Mouse (Mus musculus) lung, adult 2 months (tissue): ENCODE results near the gene Cc2d1b. TPM values are rescaled to one million over a fixed set of nuclear protein-coding genes. Genes with fewer than 3 reads are reported as not detected.

Experiments
- DNase-seq: peaks from one replicate; pipeline ENCODE4 v3.0.0; 2022
- H3K4me1 ChIP-seq: fragments of 200-500 bp; 2 replicates; pipeline ENCODE4 v1.6.1; 2011; ENCODE audit warnings: low read length; ENCODE audit not compliant: control insufficient read depth, insufficient read depth
- H3K4me3 ChIP-seq: fragments of 200-500 bp; replicated peaks from 2 replicates; pipeline ENCODE3; 2011; ENCODE audit warnings: low read depth, mild to moderate bottlenecking, control low read depth, low read length; ENCODE audit errors: extremely low read depth
- CTCF ChIP-seq: fragments of 200-500 bp; IDR thresholded peaks from 2 replicates; pipeline ENCODE4 v1.5.1; 2011; ENCODE audit warnings: mild to moderate bottlenecking, low read length, control low read depth; ENCODE audit not compliant: insufficient read depth
- POLR2A ChIP-seq: fragments of 200-500 bp; IDR thresholded peaks from 2 replicates; pipeline ENCODE4 v1.6.1; 2011; ENCODE audit warnings: low read depth, mild to moderate bottlenecking, control low read depth, low read length, borderline replicate concordance; ENCODE audit errors: extremely low read depth
- WGBS: fragments of 180-500 bp; shearing (Covaris S2); methylation state at CpG from one replicate; pipeline ENCODE4 v1.1.7; 2018; 5-methylcytosine and 5-hydroxymethylcytosine counted together
- polyA plus RNA-seq: library from polyadenylated mRNA; depleted of rRNA; stranded (reverse); fragments of >200 nt; gene quantifications from 2 replicates; pipeline ENCODE4 v1.2.3, GENCODE M21; 2012

Gene Cc2d1b
- polyA plus RNA-seq, 1 experiment = 31.8 TPM

DNA sequence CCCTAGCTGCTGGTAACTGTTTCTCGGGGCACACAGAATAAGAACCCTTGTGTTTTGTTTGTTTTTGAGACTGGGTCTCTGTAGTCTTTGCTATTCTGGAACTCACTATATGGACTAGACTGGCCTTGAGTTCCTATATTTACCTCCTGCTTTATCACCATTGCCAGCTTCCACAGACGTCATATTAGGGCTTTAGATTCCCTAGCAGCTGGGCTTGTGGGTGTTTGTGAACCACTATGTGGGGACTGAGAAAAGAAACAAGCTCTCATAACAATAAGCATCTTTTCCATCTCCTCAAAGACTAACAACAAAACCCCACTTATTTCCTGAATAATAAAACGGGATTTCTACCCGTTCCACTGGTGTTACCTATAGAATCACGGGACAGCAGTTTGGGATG is 8.8 kb upstream of the Cc2d1b start:
- TF ChIP-seq CTCF = no peak
- TF ChIP-seq POLR2A = no peak
- 90% methylated on average over 5 of the region's 5 CpGs for WGBS

DNA sequence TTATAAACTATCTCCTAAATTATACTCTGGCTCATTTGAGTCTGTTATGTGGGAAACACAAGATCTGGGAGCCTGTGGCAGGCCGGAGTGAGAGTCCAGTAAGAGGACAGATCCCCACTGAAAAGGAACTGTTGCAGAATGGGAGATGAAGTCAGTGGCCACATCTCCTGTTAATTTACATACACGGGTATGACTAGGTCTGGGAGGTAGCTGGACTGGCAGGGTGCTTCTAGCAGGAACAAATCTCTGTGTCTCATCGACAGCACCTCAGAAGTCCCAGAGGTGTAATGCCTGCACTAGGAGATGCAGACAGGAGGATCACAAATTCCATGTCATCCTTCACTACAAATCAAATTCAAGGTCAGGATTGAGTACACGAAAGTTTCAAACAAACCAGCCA is 1.2 kb upstream of the Cc2d1b start:
- no peak overlapping the region for H3K4me3 ChIP-seq
- H3K4me1 ChIP-seq = peaks cover 5% of the 10 kb centered on the region
- WGBS = 66% methylated on average over 4 of the region's 4 CpGs
- TF ChIP-seq CTCF (no peak), POLR2A (no peak)
- no peak for DNase-seq

More for the DNA sequence above, 8.8 kb upstream of the Cc2d1b start:
- no peak overlapping the region for H3K4me3 ChIP-seq
- H3K4me1 ChIP-seq = no peaks in the 10 kb centered on the region
- DNase-seq = no peak

DNA sequence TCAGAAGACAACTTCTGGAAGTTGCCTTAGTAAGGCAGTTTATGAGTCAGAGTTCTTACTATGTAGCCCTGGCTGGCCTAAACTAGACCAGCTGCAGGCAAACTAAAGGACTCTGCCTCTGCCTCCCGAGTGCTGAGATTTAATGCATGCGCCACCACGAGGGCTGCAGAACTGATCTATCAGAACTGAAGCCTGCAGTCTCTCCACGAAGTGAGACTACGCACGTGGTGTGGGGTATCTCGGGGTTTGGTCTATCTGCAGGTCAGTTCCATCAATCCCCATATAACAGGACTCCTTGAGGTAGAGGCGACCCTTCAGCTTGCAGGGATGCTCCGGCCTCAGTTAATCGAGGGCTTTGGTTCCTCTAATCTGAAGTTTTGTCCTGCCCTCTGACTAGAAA is 575 bp upstream of the Cc2d1b start:
- Histone ChIP-seq H3K4me1 (peaks cover 5% of the 10 kb centered on the region), H3K4me3 (peak overlapping the region; percentile 89)
- no peak for TF ChIP-seq CTCF
- TF ChIP-seq POLR2A = no peak
- 2% methylated on average over 10 of the region's 10 CpGs for WGBS
- no peak for DNase-seq

DNA sequence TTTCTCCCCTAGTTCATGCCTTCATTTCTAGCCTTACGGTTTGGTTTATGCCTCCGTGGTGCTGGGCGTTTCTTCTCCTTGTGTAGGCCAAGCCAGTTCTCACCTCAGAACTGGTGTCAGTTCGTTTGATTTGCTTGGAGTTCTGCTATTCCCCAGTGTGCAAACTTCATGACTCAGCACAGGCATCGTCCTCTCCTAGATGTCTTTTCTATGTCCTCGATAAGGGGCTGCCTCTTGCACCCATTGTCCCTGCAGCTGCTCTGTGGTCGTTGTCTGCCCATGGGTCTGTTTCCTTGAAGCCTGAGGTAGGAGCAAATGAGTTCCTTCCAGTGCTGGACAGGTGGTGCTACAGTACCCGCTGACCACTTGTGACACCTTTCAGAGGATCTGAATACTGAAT is 796 bp downstream of the Cc2d1b start:
- WGBS = 11% methylated on average over 8 of the region's 8 CpGs
- DNase-seq = no peak
- Histone ChIP-seq H3K4me1 (peaks cover 5% of the 10 kb centered on the region), H3K4me3 (peak overlapping the region; percentile 94)
- TF ChIP-seq CTCF (no peak), POLR2A (no peak)

DNA sequence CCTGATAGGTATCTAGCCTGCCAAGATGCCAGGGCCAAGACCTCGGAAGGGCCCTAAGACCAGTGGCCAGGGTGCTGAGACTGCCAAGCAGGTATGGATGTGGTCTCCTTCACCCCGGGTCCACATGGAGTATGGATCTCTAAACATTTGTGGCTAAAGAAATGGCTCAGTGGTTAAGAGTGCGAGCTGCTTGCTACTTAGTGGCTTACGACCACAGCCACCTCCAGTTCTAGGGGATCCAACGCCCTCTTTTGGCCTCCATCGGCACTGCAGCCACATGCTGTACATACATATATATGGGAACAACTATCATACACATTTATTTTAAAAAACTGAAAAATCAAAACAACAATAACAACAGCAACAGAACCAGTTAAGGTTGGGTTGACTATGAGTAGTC is 1.8 kb downstream of the Cc2d1b start:
- DNase-seq = no peak
- H3K4me3 ChIP-seq = no peak overlapping the region
- TF ChIP-seq POLR2A (no peak), CTCF (no peak)
- peaks cover 5% of the 10 kb centered on the region for H3K4me1 ChIP-seq
- WGBS = 96% methylated on average over 6 of the region's 6 CpGs

DNA sequence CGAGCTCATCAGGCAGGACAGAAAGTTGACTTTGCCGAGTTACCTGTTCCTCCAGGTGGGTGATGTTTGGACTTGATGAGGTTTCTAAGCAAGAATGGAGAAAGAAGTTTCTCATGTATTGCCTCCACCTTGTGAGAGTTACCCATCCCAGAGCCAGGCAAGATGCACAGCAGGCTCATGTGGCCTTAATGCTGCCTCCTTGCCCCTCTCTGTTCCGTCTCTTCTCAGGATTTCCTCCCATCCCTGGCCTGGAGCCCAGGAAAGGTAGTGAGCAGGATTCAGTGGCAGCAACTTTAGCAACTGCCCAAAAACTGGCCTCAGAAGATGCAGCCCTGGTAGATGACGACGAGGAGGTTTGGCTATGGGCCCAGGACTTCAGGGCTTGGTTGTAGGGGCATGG is 7.3 kb downstream of the Cc2d1b start:
- WGBS = 79% methylated on average over 5 of the region's 5 CpGs
- no peak for TF ChIP-seq POLR2A
- no peak for TF ChIP-seq CTCF
- Histone ChIP-seq H3K4me3 (no peak overlapping the region), H3K4me1 (no peaks in the 10 kb centered on the region)
- no peak for DNase-seq

DNA sequence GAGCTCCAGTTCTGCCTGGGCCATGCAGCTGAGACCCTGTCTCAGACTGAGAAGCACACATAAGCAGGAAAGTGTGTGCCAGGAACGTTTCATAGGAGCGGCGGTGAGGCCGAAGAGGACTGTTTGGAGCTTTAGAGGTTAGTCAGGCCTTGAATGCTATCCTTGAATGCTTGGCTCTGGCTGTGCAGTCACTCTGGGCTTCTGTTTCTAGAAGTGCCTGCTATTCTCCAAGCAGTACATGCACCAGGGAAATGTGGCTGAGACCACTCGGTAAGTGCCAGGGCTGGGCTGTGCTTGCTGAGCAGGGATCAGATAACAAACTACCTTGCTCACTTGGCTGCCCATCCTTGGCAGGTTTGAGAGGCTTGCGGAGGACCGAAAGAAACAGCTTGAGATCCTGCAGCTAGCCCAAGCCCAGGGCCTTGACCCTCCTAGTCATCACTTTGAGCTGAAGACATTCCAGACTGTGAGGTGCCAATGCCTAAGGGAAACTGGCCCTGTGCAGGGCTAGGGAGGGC is 9.7 kb downstream of the Cc2d1b start:
- no peak for TF ChIP-seq CTCF
- TF ChIP-seq POLR2A = no peak
- WGBS = 92% methylated on average over 7 of the region's 7 CpGs
- H3K4me1 ChIP-seq = no peaks in the 10 kb centered on the region
- no peak for DNase-seq
- H3K4me3 ChIP-seq = no peak overlapping the region

DNA sequence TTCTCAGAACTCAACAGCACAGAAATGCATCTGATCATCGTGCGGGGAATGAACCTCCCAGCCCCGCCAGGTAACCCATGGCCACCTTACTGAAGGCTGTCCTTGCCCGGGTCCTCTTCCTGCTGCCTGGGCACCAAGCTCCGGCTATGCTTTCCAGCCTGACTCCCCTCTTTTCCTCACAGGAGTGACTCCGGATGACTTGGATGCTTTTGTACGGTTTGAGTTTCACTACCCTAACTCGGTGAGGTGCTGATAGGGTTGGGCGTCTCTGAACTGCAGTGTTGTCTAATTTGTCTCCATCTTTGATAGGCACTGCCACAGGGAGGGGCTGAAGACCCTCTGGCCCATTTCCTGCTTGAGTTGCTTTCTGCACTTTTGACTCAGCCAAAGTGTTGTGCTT is 10.4 kb downstream of the Cc2d1b start:
- no peaks in the 10 kb centered on the region for H3K4me1 ChIP-seq
- TF ChIP-seq CTCF = no peak
- no peak for TF ChIP-seq POLR2A
- WGBS = 86% methylated on average over 9 of the region's 9 CpGs
- no peak for DNase-seq
- H3K4me3 ChIP-seq = no peak overlapping the region

DNA sequence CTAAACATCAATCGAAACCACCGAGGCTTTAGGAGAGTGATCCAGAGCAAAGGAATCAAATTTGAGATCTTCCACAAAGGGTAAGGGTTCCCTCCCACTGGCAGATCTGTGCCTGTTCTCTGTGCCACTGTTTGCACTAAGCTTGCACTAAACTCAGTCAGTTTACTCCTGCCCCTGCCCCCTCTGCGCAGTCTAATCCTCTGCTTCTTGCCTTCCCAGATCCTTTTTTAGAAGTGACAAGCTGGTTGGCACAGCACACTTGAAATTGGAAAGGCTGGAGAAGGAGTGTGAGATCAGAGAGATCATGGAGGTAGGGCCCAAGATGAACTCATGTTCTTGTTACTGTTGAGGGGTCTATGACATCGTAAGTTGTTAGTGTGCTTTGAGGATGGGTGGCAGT is 11.9 kb downstream of the Cc2d1b start:
- 92% methylated on average over 4 of the region's 4 CpGs for WGBS
- no peak for DNase-seq
- TF ChIP-seq POLR2A (no peak), CTCF (no peak)
- H3K4me1 ChIP-seq = no peaks in the 10 kb centered on the region
- no peak overlapping the region for H3K4me3 ChIP-seq

DNA sequence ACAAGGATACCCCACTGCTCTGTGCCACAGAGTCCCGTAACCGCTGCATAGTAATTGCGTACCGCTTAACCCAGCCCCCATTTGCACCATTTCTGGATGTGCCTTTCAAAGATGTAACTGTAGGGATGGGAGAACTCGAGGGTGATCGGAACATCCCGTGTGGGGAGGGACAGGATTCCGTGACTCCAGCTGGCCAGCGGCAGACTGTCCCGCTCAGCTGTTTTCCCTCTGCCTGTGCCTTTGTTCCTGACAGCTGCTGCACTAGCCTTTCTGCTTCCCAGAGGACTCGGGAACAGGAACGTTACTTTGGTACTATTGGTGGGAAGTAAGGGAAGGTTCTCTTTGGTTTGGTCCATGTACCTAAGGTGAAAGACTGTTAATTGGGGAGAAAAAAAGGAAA is 14.0 kb downstream of the Cc2d1b start:
- Histone ChIP-seq H3K4me3 (no peak overlapping the region), H3K4me1 (peaks cover 1% of the 10 kb centered on the region; the same call in 1 of the 2 replicates)
- WGBS = 83% methylated on average over 12 of the region's 12 CpGs
- TF ChIP-seq CTCF (no peak), POLR2A (no peak)
- no peak for DNase-seq

DNA sequence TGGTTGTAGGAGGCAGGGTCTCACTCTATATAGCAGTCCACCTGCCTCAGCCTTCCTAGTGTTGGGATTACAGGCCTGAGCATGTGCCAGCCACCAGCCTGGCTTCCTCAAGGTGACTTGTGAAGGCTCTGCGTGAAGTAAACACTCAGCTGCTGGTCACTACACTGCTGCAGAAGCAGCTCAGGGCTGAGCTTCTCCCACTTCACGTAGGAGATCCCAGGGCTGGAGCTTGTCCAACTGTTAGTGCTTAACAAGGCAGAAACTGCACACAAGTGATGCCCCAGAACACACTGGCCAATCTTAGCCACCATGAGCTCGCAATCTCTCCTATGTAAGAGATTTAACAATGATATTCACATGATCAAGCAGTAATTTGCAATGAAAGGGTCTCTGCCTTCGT is 15.0 kb downstream of the Cc2d1b start:
- 79% methylated on average over 4 of the region's 4 CpGs for WGBS
- Histone ChIP-seq H3K4me3 (no peak overlapping the region), H3K4me1 (peaks cover 4% of the 10 kb centered on the region; the same call in 1 of the 2 replicates)
- TF ChIP-seq POLR2A (no peak), CTCF (no peak)
- no peak for DNase-seq

DNA sequence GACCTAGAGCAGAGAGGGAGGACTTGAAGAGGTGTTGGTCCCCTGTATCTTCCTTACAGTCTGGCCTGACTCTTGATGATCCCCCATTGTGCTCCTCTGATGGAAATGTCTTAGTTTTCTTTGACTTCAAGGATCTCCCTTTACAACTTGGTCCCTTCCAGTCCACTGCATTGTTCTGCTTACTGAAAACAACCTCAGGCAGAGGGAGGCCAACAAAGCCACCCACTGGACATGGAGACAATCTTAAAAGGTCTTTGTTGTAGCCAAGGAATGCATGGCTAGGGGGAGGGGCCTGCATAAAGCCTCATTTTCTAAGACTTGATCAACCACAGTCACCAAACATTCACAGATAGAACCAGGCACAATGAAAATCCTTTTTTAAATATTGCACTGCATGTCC is 15.4 kb downstream of the Cc2d1b start:
- H3K4me3 ChIP-seq = no peak overlapping the region
- H3K4me1 ChIP-seq = peaks cover 4% of the 10 kb centered on the region; the same call in 1 of the 2 replicates
- no peak for TF ChIP-seq CTCF
- no peak for DNase-seq
